Comparison of ENCODE assay signal across 11 mouse cellular contexts in the genomic region with DNA sequence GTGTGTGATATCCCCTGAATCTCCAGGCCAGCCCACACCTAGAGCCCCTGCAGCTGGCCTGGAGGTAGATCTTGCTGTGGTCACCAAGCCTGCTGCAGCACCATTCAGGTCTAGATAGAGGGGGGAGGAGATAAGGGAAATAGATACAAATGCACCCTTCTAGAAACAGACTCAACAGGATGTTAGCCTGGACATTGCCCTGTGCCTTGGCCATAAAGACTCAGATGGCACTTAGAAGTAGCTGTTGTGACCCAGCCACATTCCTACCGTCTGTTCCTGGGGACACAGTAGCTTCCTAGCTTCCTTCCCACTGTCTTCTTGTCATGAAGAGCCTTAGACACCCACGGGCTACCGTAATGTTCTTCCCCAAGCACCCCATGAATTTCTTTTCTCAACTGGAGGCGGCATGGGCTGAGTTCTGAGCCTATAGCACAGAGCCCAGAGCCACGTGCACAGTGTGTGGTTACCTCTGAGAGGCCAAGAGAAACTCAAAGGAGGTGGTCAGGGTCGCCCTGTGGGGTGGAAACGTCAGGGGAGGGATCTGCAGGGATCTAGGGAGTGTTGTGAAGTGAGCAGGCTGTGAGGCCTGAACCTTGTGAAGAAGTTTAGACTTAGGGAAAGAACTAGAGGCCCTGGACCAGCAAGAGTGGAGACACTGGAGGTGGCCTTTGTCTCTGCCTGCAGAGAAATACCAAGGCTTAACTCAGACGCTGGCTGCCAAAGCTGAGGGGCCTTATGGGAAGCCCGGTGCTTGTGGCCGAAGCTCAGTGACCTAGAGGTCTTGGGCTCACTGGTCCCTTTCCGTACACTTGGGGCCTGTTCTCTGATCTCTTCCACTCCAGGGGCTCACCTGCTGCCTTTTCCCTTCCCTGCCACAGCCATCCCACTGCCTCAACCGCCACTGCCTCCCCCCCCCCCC. TPM values are rescaled to one million over a fixed set of nuclear protein-coding genes. Genes with fewer than 3 reads are reported as not detected.
"Had no signal": no experiment of that assay in that cellular context is flagged by ENCODE, and none has a peak within 500 bp of the region (broad histone marks: within the 10 kb centered on the region; RNA-seq: fewer than 3 reads in every experiment).

No protein-coding gene starts in this region.

- H3K4me1 ChIP-seq: limb, embryonic 10.5 days; midbrain, embryonic 13.5 days had no signal

- H3K9me3 ChIP-seq: limb, embryonic 10.5 days; liver, embryonic 15.5 days; midbrain, embryonic 13.5 days had no signal

- H3K4me2 ChIP-seq: liver, embryonic 11.5 days; liver, embryonic 15.5 days; midbrain, embryonic 13.5 days had no signal

- H3K9ac ChIP-seq: liver, embryonic 15.5 days; midbrain, embryonic 13.5 days had no signal

- ATAC-seq: hindbrain, embryonic 16.5 days; inflammation-experienced regulatory T-cells, adult 6 months; lung, postnatal 0 days; midbrain, embryonic 13.5 days had no signal

- H3K4me3 ChIP-seq: limb, embryonic 10.5 days; liver, embryonic 15.5 days; midbrain, embryonic 13.5 days had no signal

- H3K27ac ChIP-seq: limb, embryonic 10.5 days; liver, embryonic 15.5 days; midbrain, embryonic 13.5 days had no signal

- H3K27me3 ChIP-seq: liver, embryonic 15.5 days; midbrain, embryonic 13.5 days had no signal

- DNase-seq: lung, adult 2 months; lung, postnatal 36 days; thymus, postnatal 36 days had no signal

RNA-seq across cellular contexts. Expression of a gene that starts 40.3 kb away (rescaled TPM):
- polyA plus RNA-seq: inflammation-experienced regulatory T-cells, adult 6 months; midbrain, embryonic 13.5 days; midbrain, postnatal 0 days had no signal

RNA-seq across cellular contexts. Expression of a gene that starts 45.6 kb away (rescaled TPM):
- polyA plus RNA-seq: inflammation-experienced regulatory T-cells, adult 6 months had no signal
